Mouse (Mus musculus) G1E (cell line): Measurements from ENCODE around the gene Cfap73.

Experiments
- CTCF ChIP-seq: IDR thresholded peaks from 2 replicates; pipeline ENCODE4 v1.5.1; 2012; ENCODE audit warnings: low read depth, low read length, inconsistent platforms, mixed read lengths
- GATA1 ChIP-seq: IDR thresholded peaks from 2 replicates; pipeline ENCODE4 v1.6.1; 2012; ENCODE audit warnings: borderline replicate concordance, low read length, inconsistent platforms, mixed read lengths
- GATA2 ChIP-seq: IDR thresholded peaks from 2 replicates; pipeline ENCODE4 v1.6.1; 2012; ENCODE audit warnings: low read depth, low read length, inconsistent platforms, borderline replicate concordance
- POLR2AphosphoS5 ChIP-seq: IDR thresholded peaks from 2 replicates; pipeline ENCODE4 v1.6.1; 2012; ENCODE audit warnings: low read depth, low read length, inconsistent platforms; ENCODE audit not compliant: insufficient replicate concordance
- TAL1 ChIP-seq: conservative IDR thresholded peaks from 2 replicates; pipeline ENCODE4 v1.6.1; 2012; ENCODE audit warnings: low read depth, low read length, inconsistent platforms, mixed read lengths

GRCm38 (mm10) chr5:120622198-120622851 is 11.7 kb downstream of the Cfap73 start:
- TF ChIP-seq CTCF, result no peak
- TF ChIP-seq GATA1, result no peak
- TF ChIP-seq TAL1, result no peak
- no peak for TF ChIP-seq GATA2
- no peak for TF ChIP-seq POLR2AphosphoS5
